Mouse (Mus musculus) hindbrain, postnatal 0 days (tissue): ENCODE results near the gene Tnk1. TPM values are rescaled to one million over a fixed set of nuclear protein-coding genes. Genes with fewer than 3 reads are reported as not detected.

Experiments used
- ATAC-seq: fragments of 200-750 bp; cut with Nextera tagmentation; 2 replicates; pipeline ENCODE4 v1.8.0; 2017; ENCODE audit warnings: mild to moderate bottlenecking, moderate TSS enrichment, moderate library complexity
- DNase-seq: peaks from one replicate; pipeline ENCODE4 v3.0.0-alpha.2; 2015; ENCODE audit warnings: low spot score
- H3K27ac ChIP-seq: fragments of 300-500 bp; sonication (generic); 2 replicates; pipeline ENCODE4 v1.5.1; 2014; ENCODE audit warnings: mild to moderate bottlenecking
- H3K27me3 ChIP-seq: fragments of 300-500 bp; sonication (generic); 2 replicates; pipeline ENCODE4 v1.6.1; 2014; ENCODE audit warnings: low read length, mixed read lengths; ENCODE audit not compliant: insufficient read depth
- H3K36me3 ChIP-seq: fragments of 300-500 bp; sonication (generic); 2 replicates; pipeline ENCODE4 v1.6.1; 2014; ENCODE audit warnings: low read length, mixed read lengths; ENCODE audit not compliant: insufficient read depth
- H3K4me1 ChIP-seq: fragments of 300-500 bp; sonication (generic); 2 replicates; pipeline ENCODE4 v1.6.1; 2014; ENCODE audit warnings: antibody characterized with exemption, low read length, mixed read lengths; ENCODE audit not compliant: insufficient read depth
- H3K4me2 ChIP-seq: fragments of 300-500 bp; sonication (generic); 2 replicates; pipeline ENCODE4 v1.6.1; 2014; ENCODE audit warnings: low read depth, mild to moderate bottlenecking, low read length, moderate library complexity, mixed read lengths
- H3K4me3 ChIP-seq: fragments of 300-500 bp; sonication (generic); 2 replicates; pipeline ENCODE4 v1.5.1; 2014; ENCODE audit warnings: low read length
- H3K9ac ChIP-seq: fragments of 300-500 bp; sonication (generic); replicated peaks from 2 replicates; pipeline ENCODE4 v1.6.1; 2014; ENCODE audit warnings: mild to moderate bottlenecking, low read length, moderate library complexity, mixed read lengths
- H3K9me3 ChIP-seq: fragments of 300-500 bp; sonication (generic); 2 replicates; pipeline ENCODE4 v1.6.1; 2016; ENCODE audit warnings: low read length, mixed read lengths
- CTCF ChIP-seq: IDR thresholded peaks from 2 replicates; pipeline ENCODE4 v1.5.1; 2016; ENCODE audit warnings: antibody characterized with exemption, control low read depth, low read depth
- WGBS: fragments of 180-500 bp; shearing (Covaris S2); extraction: QIAGEN DNeasy Blood & Tissue Kit; methylation state at CpG from one replicate; pipeline ENCODE4 v1.1.7; 2014; 5-methylcytosine and 5-hydroxymethylcytosine counted together
- polyA plus RNA-seq: library from polyadenylated mRNA; unstranded; fragments of >200 nt; fragmentation: Nextera tagmentation; extraction: Ambion mirVana; gene quantifications from 2 replicates; pipeline ENCODE4 v1.2.1, GENCODE M21; 2015
- total RNA-seq: library from RNA; depleted of rRNA; stranded (reverse); fragments of >200 nt; gene quantifications from 2 replicates; pipeline ENCODE4 v1.2.3, GENCODE M21; 2014; rRNA removed

Tnk1 gene
- total RNA-seq = not detected in 2 replicates
- 0.15 TPM in 1 of 2 replicates, not detected in the other for polyA plus RNA-seq

- Histone ChIP-seq H3K9me3 (no peaks in the 10 kb centered on the region), H3K4me1 (no peaks in the 10 kb centered on the region), H3K9ac (no peak within 1 kb of the TSS), H3K4me2 (no peak within 1 kb of the TSS), H3K36me3 (no peaks in the 10 kb centered on the region), H3K27me3 (0 out of 2 replicates have a peak, but pooled peaks cover 8% of the 10 kb centered on the region), H3K27ac (no peak within 1 kb of the TSS), H3K4me3 (no peak within 1 kb of the TSS)
- TF ChIP-seq CTCF = no peak
- WGBS = 24% methylated on average over 30 of the region's 30 CpGs
- no peak for DNase-seq
- ATAC-seq = no peak
Observed at GRCm38 (mm10) chr11:69858113-69858998, at the start of gene Tnk1. Tnk1 (minus strand) TSS chr11:69858730.

DNA sequence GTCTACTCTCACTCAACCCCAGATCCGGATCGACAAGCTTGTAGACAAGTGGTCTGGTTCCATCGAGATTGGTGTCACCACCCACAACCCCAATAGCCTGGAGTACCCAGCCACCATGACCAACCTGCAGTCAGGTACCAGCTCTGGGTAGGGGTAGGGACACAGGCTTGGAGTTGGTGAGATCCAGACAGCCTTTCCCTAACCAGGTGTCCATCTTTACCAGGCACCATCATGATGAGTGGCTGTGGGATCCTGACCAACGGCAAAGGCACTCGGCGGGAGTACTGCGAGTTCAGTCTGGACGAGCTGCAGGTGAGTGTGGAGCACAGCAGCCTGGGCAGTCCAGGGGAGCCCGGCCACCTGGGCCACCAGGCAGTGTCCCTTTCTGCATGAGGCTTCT, 45.8 kb upstream of the Tnk1 start:
- DNase-seq (no peak), ATAC-seq (no peak)

GRCm38 (mm10) chr11:69902972-69903371, 44.4 kb upstream of the Tnk1 start:
- no peak for DNase-seq
- H3K4me3 ChIP-seq = peak overlapping the region; percentile 63; the same call in 1 of the 2 replicates
- H3K27ac ChIP-seq = no peak overlapping the region

More for the DNA sequence above, 45.8 kb upstream of the Tnk1 start:
- Histone ChIP-seq H3K4me1 (peaks cover 12% of the 10 kb centered on the region), H3K9me3 (no peaks in the 10 kb centered on the region), H3K36me3 (peaks cover 52% of the 10 kb centered on the region), H3K27me3 (no peaks in the 10 kb centered on the region), H3K4me3 (no peak overlapping the region), H3K27ac (no peak overlapping the region), H3K4me2 (no peak overlapping the region), H3K9ac (no peak overlapping the region)
- WGBS = 97% methylated on average over 9 of the region's 9 CpGs
- TF ChIP-seq CTCF = no peak

GRCm38 (mm10) chr11:69901993-69902392, 43.5 kb upstream of the Tnk1 start:
- ATAC-seq = no peak; the same call in 1 of the 2 replicates
- TF ChIP-seq CTCF = no peak

More at GRCm38 (mm10) chr11:69902972-69903371, 44.4 kb upstream of the Tnk1 start:
- Histone ChIP-seq H3K9ac (peak overlapping the region; percentile 72; the same call in 1 of the 2 replicates), H3K9me3 (no peaks in the 10 kb centered on the region), H3K4me1 (peaks cover 17% of the 10 kb centered on the region), H3K4me2 (peak overlapping the region; percentile 98), H3K27me3 (no peaks in the 10 kb centered on the region), H3K36me3 (peaks cover 40% of the 10 kb centered on the region)
- ATAC-seq = no peak
- TF ChIP-seq CTCF = no peak
- 86% methylated on average over 13 of the region's 13 CpGs for WGBS

GRCm38 (mm10) chr11:69901406-69901846, 42.9 kb upstream of the Tnk1 start:
- H3K9ac ChIP-seq = peak overlapping the region; percentile 72
- peak overlapping the region; percentile 98 for H3K4me2 ChIP-seq
- H3K27me3 ChIP-seq = no peaks in the 10 kb centered on the region
- no peak for TF ChIP-seq CTCF
- ATAC-seq (peak; percentile 88), DNase-seq (peak; percentile 99)
- H3K27ac ChIP-seq = peak overlapping the region; percentile 91
- peaks cover 25% of the 10 kb centered on the region for H3K36me3 ChIP-seq
- WGBS = under 1% methylated on average over 42 of the region's 42 CpGs
- no peaks in the 10 kb centered on the region for H3K9me3 ChIP-seq
- peak overlapping the region; percentile 63 for H3K4me3 ChIP-seq
- H3K4me1 ChIP-seq = peaks cover 17% of the 10 kb centered on the region

More at GRCm38 (mm10) chr11:69901993-69902392, 43.5 kb upstream of the Tnk1 start:
- under 1% methylated on average over 39 of the region's 39 CpGs for WGBS
- Histone ChIP-seq H3K4me2 (peak overlapping the region; percentile 98), H3K4me3 (peak overlapping the region; percentile 63), H3K9me3 (no peaks in the 10 kb centered on the region), H3K27me3 (no peaks in the 10 kb centered on the region), H3K9ac (peak overlapping the region; percentile 72), H3K27ac (peak overlapping the region; percentile 91), H3K36me3 (peaks cover 30% of the 10 kb centered on the region), H3K4me1 (peaks cover 17% of the 10 kb centered on the region)
- no peak for DNase-seq

- H3K9ac ChIP-seq = peak within 1 kb of the TSS; percentile 72
- DNase-seq (peak; percentile 95), ATAC-seq (peak; percentile 92)
- WGBS = under 1% methylated on average over 38 of the region's 38 CpGs
- H3K36me3 ChIP-seq = peaks cover 18% of the 10 kb centered on the region
- peak within 1 kb of the TSS; percentile 63 for H3K4me3 ChIP-seq
- no peaks in the 10 kb centered on the region for H3K27me3 ChIP-seq
- H3K4me2 ChIP-seq = peak within 1 kb of the TSS; percentile 98
- peaks cover 17% of the 10 kb centered on the region for H3K4me1 ChIP-seq
- no peaks in the 10 kb centered on the region for H3K9me3 ChIP-seq
- no peak for TF ChIP-seq CTCF
- H3K27ac ChIP-seq = peak within 1 kb of the TSS; percentile 91
Observed at GRCm38 (mm10) chr11:69900471-69901405, 42.2 kb upstream of the Tnk1 start, which contains the start of the genes 2810408A11Rik and Neurl4. 2810408A11Rik (minus strand) TSS chr11:69900987. Neurl4 (plus strand) TSS chr11:69901072.
